Mouse (Mus musculus) erythroblast, embryonic 14.5 days (primary cell): ENCODE results near the gene Yif1a.

Experiments used
- GATA1 ChIP-seq: IDR thresholded peaks from 2 replicates; pipeline ENCODE4 v1.6.1; 2012; ENCODE audit warnings: low read length, inconsistent platforms, mixed read lengths
- TAL1 ChIP-seq: IDR thresholded peaks from 3 replicates; pipeline ENCODE4 v1.6.1; 2012; ENCODE audit warnings: low read length, inconsistent platforms, mixed read lengths

DNA sequence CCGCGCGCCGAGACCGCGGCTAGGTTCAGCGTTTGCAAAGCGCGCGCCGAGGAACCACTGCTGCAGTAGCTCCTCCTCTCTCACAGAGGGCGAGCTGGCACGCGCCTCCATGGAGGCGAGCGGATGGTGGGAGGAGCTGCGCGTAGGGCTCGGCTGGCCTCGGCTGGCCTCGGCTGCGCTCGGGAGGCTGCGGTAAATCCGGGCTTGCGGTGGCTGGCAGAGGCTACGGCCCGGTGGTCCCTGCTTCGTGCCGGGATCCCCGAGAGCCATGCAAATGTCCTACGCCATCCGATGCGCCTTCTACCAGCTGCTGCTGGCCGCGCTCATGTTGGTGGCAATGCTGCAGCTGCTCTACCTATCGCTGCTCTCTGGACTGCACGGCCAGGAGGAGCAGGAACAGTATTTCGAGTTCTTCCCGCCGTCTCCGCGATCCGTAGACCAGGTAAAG, 49.6 kb upstream of the Yif1a start, which contains the start of the genes B4gat1 and AC124502.3:
- TF ChIP-seq GATA1 (no peak), TAL1 (no peak)
